Mouse (Mus musculus) lung, postnatal 0 days (tissue): ENCODE data around the gene Osbp.

ENCODE experiments used
- CTCF ChIP-seq: IDR thresholded peaks from 2 replicates; pipeline ENCODE4 v1.5.1; 2016; ENCODE audit warnings: antibody characterized with exemption, mild to moderate bottlenecking
- EP300 ChIP-seq: IDR thresholded peaks from 2 replicates; pipeline ENCODE4 v1.6.1; 2016; ENCODE audit warnings: antibody characterized with exemption, mild to moderate bottlenecking, control low read depth

GRCm38 (mm10) chr19:12007105-12007931 lies 41.6 kb downstream of the Osbp start:
- peak; percentile 79 for TF ChIP-seq CTCF
- no peak for TF ChIP-seq EP300
